Mouse (Mus musculus) frontal cortex, postnatal 25 days (tissue): Measurements from ENCODE around the gene Luzp4.
"Not testable (repeated sequence)": the region's sequence is repeated elsewhere in the genome, so short reads cannot be mapped to it uniquely, and the experiment has no call there.

Experiments
- DNase-seq, 2 experiments: peaks; one replicate each; pipeline ENCODE4 v3.0.0; 2022; ENCODE audit warnings: low spot score in 2 of 2

The Luzp4 gene

GRCm38 (mm10) chrX:148857340-148857739 lies at the start of gene Luzp4:
Gene Luzp4 (plus strand): TSS chrX:148857640.
- not testable (repeated sequence) for DNase-seq

GRCm38 (mm10) chrX:148841801-148842200 lies 15.6 kb upstream of the Luzp4 start:
- not testable (repeated sequence) for DNase-seq
